Mouse (Mus musculus): ENCODE measurements around the gene Kcnab3.

DNA sequence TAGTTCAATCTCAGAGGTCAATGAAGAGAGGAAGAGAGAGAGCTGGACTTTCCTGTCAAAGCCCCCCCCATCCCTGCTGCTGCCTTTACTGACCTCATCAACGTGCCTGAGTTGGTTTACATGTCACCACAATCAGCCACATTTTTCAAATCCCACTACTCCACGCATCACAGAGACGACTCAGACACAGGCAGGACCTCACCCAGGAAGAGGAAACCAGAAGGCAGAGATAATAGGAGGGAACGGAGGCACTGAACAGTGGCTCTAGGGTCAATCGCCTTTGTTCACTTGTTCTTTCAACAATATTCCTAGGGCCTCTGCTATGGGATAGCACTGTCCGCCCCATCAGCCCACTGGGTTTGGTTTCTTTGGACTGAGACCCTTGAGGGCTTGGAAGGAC lies 1.6 kb downstream of the Kcnab3 start:
- TF ChIP-seq EP300 (IDR thresholded peaks at IDR 0.05; ENCODE audit: low read depth) (no peak), CTCF (IDR thresholded peaks at IDR 0.05; ENCODE audit: low read depth) (no peak)
